Mouse (Mus musculus) myocyte (in vitro differentiated cells): ENCODE data around the gene Crb2. TPM values are rescaled to one million over a fixed set of nuclear protein-coding genes. Genes with fewer than 3 reads are reported as not detected.
A peak's percentile ranks its signal among the peaks of the same experiment; 100 is the strongest.

Experiments used
- H3K27me3 ChIP-seq: one replicate; pipeline ENCODE4 v1.6.1; 2011; ENCODE audit not compliant: control insufficient read depth, insufficient read depth, insufficient read length
- H3K36me3 ChIP-seq: one replicate; pipeline ENCODE4 v1.6.1; 2011; ENCODE audit not compliant: control insufficient read depth, insufficient read depth
- H3K4me2 ChIP-seq: one replicate; pipeline ENCODE4 v1.6.1; 2011; ENCODE audit warnings: low read depth, control low read depth
- H3K4me3 ChIP-seq: one replicate; pipeline ENCODE4 v1.5.1; 2011; ENCODE audit warnings: mild to moderate bottlenecking, control low read depth, moderate library complexity
- H3K79me2 ChIP-seq: one replicate; pipeline ENCODE4 v1.6.1; 2011; ENCODE audit not compliant: control insufficient read depth, insufficient read depth
- H3ac ChIP-seq: one replicate; pipeline ENCODE4 v1.6.1; 2011; ENCODE audit not compliant: control insufficient read depth, insufficient read length
- CEBPB ChIP-seq: IDR thresholded peaks from 2 replicates; pipeline ENCODE4 v1.6.1; 2011; ENCODE audit warnings: mild to moderate bottlenecking, moderate library complexity; ENCODE audit not compliant: poor library complexity, insufficient read depth, severe bottlenecking
- E2F4 ChIP-seq: IDR thresholded peaks from one replicate; pipeline ENCODE4 v1.6.1; 2011; ENCODE audit warnings: mild to moderate bottlenecking, control low read depth, moderate library complexity; ENCODE audit not compliant: insufficient read depth
- MAX ChIP-seq: IDR thresholded peaks from one replicate; pipeline ENCODE4 v1.6.1; 2011; ENCODE audit warnings: low read depth, mild to moderate bottlenecking, control low read depth
- MYOD1 ChIP-seq, 3 experiments: IDR thresholded peaks; one replicate each; pipeline ENCODE4 v1.6.1; 2011; ENCODE audit warnings: control low read depth in 2 of 3, low read depth in 2 of 3, mild to moderate bottlenecking in 2 of 3, moderate library complexity in 1 of 3; ENCODE audit not compliant: insufficient read length in 2 of 3, control insufficient read depth in 1 of 3
- MYOG ChIP-seq, 3 experiments: IDR thresholded peaks; one replicate each; pipeline ENCODE4 v1.6.1; 2011; ENCODE audit warnings: control low read depth in 2 of 3, low read depth in 2 of 3, mild to moderate bottlenecking in 2 of 3; ENCODE audit not compliant: insufficient read length in 2 of 3, control insufficient read depth in 1 of 3, insufficient read depth in 1 of 3
- POLR2A ChIP-seq: IDR thresholded peaks from one replicate; pipeline ENCODE4 v1.6.1; 2011; ENCODE audit warnings: low read depth, mild to moderate bottlenecking, control low read depth, moderate library complexity; ENCODE audit not compliant: insufficient read length
- POLR2AphosphoS2 ChIP-seq: IDR thresholded peaks from one replicate; pipeline ENCODE4 v1.6.1; 2011; ENCODE audit warnings: low read depth, control low read depth; ENCODE audit not compliant: insufficient read length
- REST ChIP-seq: IDR thresholded peaks from one replicate; pipeline ENCODE4 v1.6.1; 2011; ENCODE audit warnings: mild to moderate bottlenecking, control low read depth, moderate library complexity; ENCODE audit not compliant: insufficient read depth, insufficient read length
- SRF ChIP-seq: IDR thresholded peaks from one replicate; pipeline ENCODE4 v1.6.1; 2011; ENCODE audit warnings: low read depth; ENCODE audit not compliant: control insufficient read depth, insufficient read length
- TCF12 ChIP-seq: IDR thresholded peaks from one replicate; pipeline ENCODE4 v1.6.1; 2011; ENCODE audit warnings: mild to moderate bottlenecking, control low read depth; ENCODE audit not compliant: poor library complexity, insufficient read depth, severe bottlenecking
- TCF3 ChIP-seq: IDR thresholded peaks from one replicate; pipeline ENCODE4 v1.6.1; 2011; ENCODE audit warnings: low read depth, control low read depth; ENCODE audit not compliant: insufficient read length
- USF1 ChIP-seq: IDR thresholded peaks from one replicate; pipeline ENCODE4 v1.6.1; 2011; ENCODE audit warnings: low read depth, mild to moderate bottlenecking, control low read depth, moderate library complexity
- polyA plus RNA-seq: library from polyadenylated mRNA; unstranded; fragments of >200 nt; fragmentation: generic; extraction: Trizol; gene quantifications from one replicate; pipeline ENCODE4 v1.2.1, GENCODE M21; 2012; ENCODE audit warnings: missing spikeins

The Crb2 gene
- polyA plus RNA-seq, 1 experiment: not detected

- H3K36me3 ChIP-seq: no peaks in the 10 kb centered on the region
- TF ChIP-seq TCF12 (no peak), MYOG (IDR thresholded peaks at IDR 0.05; ENCODE audit: control insufficient read depth in 1 of 3, insufficient read depth in 1 of 3, insufficient read length in 2 of 3, low read depth in 2 of 3) (peak in 1 of 3 experiments; percentile 74), MYOD1 (IDR thresholded peaks at IDR 0.05; ENCODE audit: control insufficient read depth in 1 of 3, insufficient read length in 2 of 3, low read depth in 2 of 3) (peak in 2 of 3 experiments; percentile 72 to 74)
- no peak overlapping the region for H3K4me2 ChIP-seq
Observed at GRCm38 (mm10) chr2:37819526-37820152, 43.6 kb downstream of the Crb2 start.

GRCm38 (mm10) chr2:37822122-37822521 lies 46.1 kb downstream of the Crb2 start:
- no peak overlapping the region for H3K4me2 ChIP-seq
- no peak overlapping the region for H3ac ChIP-seq
- no peaks in the 10 kb centered on the region for H3K79me2 ChIP-seq
- H3K27me3 ChIP-seq: no peaks in the 10 kb centered on the region
- TF ChIP-seq SRF (no peak), MYOG (IDR thresholded peaks at IDR 0.05; ENCODE audit: control insufficient read depth in 1 of 3, insufficient read depth in 1 of 3, insufficient read length in 2 of 3, low read depth in 2 of 3) (no peak), REST (no peak), MAX (no peak), POLR2A (no peak), TCF12 (no peak), TCF3 (no peak), USF1 (no peak), MYOD1 (IDR thresholded peaks at IDR 0.05; ENCODE audit: control insufficient read depth in 1 of 3, insufficient read length in 2 of 3, low read depth in 2 of 3) (no peak), CEBPB (no peak), E2F4 (no peak), POLR2AphosphoS2 (no peak)
- no peaks in the 10 kb centered on the region for H3K36me3 ChIP-seq
- H3K4me3 ChIP-seq: no peak overlapping the region

More at GRCm38 (mm10) chr2:37819526-37820152, 43.6 kb downstream of the Crb2 start:
- Histone ChIP-seq H3ac (no peak overlapping the region), H3K4me3 (no peak overlapping the region), H3K79me2 (no peaks in the 10 kb centered on the region), H3K27me3 (no peaks in the 10 kb centered on the region)

DNA sequence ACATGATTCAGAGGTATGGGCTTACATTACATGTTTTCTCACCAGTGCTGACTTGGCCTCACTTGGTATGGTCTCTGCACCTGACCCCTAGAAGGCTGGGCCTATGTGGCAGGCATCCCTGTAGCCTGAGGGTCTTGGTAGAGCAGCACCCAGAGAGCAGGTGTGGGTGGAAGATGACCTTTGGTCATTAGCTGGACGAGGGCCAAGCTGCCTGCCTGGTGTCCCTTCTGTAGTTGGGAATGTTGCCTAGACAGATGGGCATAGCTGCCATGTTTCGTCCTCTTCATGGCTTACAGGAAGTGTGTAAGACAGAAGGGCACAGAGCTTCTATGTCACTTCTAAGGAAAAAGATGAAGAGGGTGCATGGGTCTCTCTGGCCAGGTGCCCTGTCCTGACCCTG lies 47.8 kb downstream of the Crb2 start:
- Histone ChIP-seq H3ac (no peak overlapping the region), H3K36me3 (no peaks in the 10 kb centered on the region), H3K27me3 (no peaks in the 10 kb centered on the region), H3K79me2 (no peaks in the 10 kb centered on the region), H3K4me3 (no peak overlapping the region), H3K4me2 (no peak overlapping the region)
- TF ChIP-seq USF1: no peak
- no peak for TF ChIP-seq MYOD1 (IDR thresholded peaks at IDR 0.05; ENCODE audit: control insufficient read depth in 1 of 3, insufficient read length in 2 of 3, low read depth in 2 of 3)
- no peak for TF ChIP-seq TCF12
- TF ChIP-seq CEBPB: no peak
- TF ChIP-seq POLR2A: no peak

DNA sequence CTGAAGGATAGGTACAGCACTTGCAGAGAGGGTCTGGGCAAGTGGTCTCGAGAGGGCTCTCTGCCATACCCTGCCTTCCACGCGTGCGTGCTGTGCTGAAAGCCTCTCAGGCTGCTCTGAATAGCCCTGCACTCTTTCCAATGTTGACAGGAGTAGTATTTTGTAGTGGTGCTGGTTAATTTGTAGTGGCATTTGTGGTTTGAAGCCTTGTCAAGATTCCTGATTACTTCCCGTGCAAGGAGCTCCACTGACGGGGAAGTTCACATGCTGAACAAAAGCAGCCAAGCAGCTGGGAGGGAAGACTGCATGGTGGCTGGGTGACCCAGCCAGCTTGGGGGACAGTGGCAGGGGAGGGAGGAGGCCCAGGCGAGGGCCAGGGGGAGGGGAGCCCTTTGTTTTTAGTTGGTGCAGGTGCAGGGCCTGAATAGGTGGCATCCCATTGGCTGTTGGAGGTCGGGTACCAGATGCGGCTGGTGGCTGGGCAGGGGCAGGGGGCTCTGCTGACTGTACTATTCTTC lies 53.8 kb downstream of the Crb2 start:
- H3K4me3 ChIP-seq: no peak overlapping the region
- H3K27me3 ChIP-seq: no peaks in the 10 kb centered on the region
- no peaks in the 10 kb centered on the region for H3K79me2 ChIP-seq
- H3ac ChIP-seq: no peak overlapping the region
- no peaks in the 10 kb centered on the region for H3K36me3 ChIP-seq
- H3K4me2 ChIP-seq: no peak overlapping the region
- TF ChIP-seq TCF3: no peak
- TF ChIP-seq CEBPB: no peak
- TF ChIP-seq E2F4: no peak
- no peak for TF ChIP-seq USF1

- Histone ChIP-seq H3K4me2 (no peak overlapping the region), H3K36me3 (no peaks in the 10 kb centered on the region), H3K27me3 (no peaks in the 10 kb centered on the region), H3K4me3 (no peak overlapping the region), H3ac (no peak overlapping the region), H3K79me2 (no peaks in the 10 kb centered on the region)
- TF ChIP-seq TCF3 (no peak), REST (no peak), MAX (no peak), MYOG (IDR thresholded peaks at IDR 0.05; ENCODE audit: control insufficient read depth in 1 of 3, insufficient read depth in 1 of 3, insufficient read length in 2 of 3, low read depth in 2 of 3) (no peak), MYOD1 (IDR thresholded peaks at IDR 0.05; ENCODE audit: control insufficient read depth in 1 of 3, insufficient read length in 2 of 3, low read depth in 2 of 3) (no peak), SRF (no peak), TCF12 (no peak), E2F4 (no peak), POLR2AphosphoS2 (no peak), POLR2A (no peak)
Observed at GRCm38 (mm10) chr2:37832253-37832652, 56.2 kb downstream of the Crb2 start.
